In the genomic region with DNA sequence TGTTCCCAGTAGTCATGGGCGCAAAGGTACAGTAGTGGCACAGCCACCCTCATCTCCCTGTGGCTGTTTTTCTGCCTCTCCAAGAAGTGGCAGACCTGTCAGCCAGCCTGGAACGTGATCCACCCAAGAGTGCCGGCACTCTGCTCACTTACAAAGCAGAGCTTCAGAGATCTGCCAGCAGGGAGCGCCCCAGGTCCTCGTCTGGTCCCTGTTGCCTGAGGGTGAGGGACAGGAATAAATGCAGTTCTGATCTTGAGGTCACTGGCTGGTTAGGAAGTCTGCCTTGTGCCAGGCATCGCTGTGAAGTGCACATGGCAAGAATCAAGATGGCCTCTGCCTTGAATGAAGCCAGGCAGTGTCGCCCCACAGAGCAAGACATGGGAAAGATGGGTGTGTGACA, we compare ENCODE assay signal across 8 mouse cellular contexts. TPM values are rescaled to one million over a fixed set of nuclear protein-coding genes. Genes with fewer than 3 reads are reported as not detected.
A peak's percentile ranks its signal among the peaks of the same experiment; 100 is the strongest.
DNase-seq lines count a peak whose midpoint lies in the region; ATAC-seq and TF ChIP-seq lines count a peak whose summit lies in the region.

No protein-coding gene starts in this region.

- H3K4me3 ChIP-seq in hindbrain, embryonic 10.5 days, result no peak overlapping the region
- no peak overlapping the region for H3K4me3 ChIP-seq in hindbrain, embryonic 13.5 days
- no peak overlapping the region for H3K4me3 ChIP-seq in ES-Bruce4 (ENCODE audit: low read depth, low read length)

- peaks cover 45% of the 10 kb centered on the region for H3K36me3 ChIP-seq in hindbrain, embryonic 10.5 days
- peaks cover 33% of the 10 kb centered on the region for H3K36me3 ChIP-seq in hindbrain, embryonic 13.5 days
- no peaks in the 10 kb centered on the region for H3K36me3 ChIP-seq in ES-Bruce4 (ENCODE audit: control insufficient read depth, insufficient read depth, low read length, poor library complexity, severe bottlenecking)

- peak; percentile 44 for DNase-seq in hindbrain, embryonic 10.5 days (ENCODE audit: low spot score)
- DNase-seq in cerebellum, adult 18-20 months, result peak; percentile 46 to 55
- DNase-seq in gastrocnemius, postnatal 10 days, result peak; percentile 80
- peak; percentile 56 to 65 for DNase-seq in left cerebral cortex, adult 18-20 months (ENCODE audit: low spot score in 2 of 2)
- DNase-seq in urinary bladder, postnatal 25 days (ENCODE audit: low spot score), result peak; percentile 36

- WGBS in hindbrain, embryonic 10.5 days, result 55% methylated on average over 7 of the region's 7 CpGs
- WGBS in hindbrain, embryonic 13.5 days, result 63% methylated on average over 7 of the region's 7 CpGs

- H3K4me1 ChIP-seq in hindbrain, embryonic 10.5 days (replicated peaks), result no peaks in the 10 kb centered on the region
- H3K4me1 ChIP-seq in hindbrain, embryonic 13.5 days (replicated peaks), result peaks cover 2% of the 10 kb centered on the region
- H3K4me1 ChIP-seq in ES-Bruce4 (ENCODE audit: control insufficient read depth, insufficient read depth, low read length), result no peaks in the 10 kb centered on the region

- H3K27me3 ChIP-seq in hindbrain, embryonic 10.5 days (ENCODE audit: insufficient read depth, poor library complexity, severe bottlenecking), result no peaks in the 10 kb centered on the region
- H3K27me3 ChIP-seq in hindbrain, embryonic 13.5 days, result no peaks in the 10 kb centered on the region
- H3K27me3 ChIP-seq in ES-Bruce4 (ENCODE audit: control insufficient read depth, insufficient read depth, low read length, poor library complexity, severe bottlenecking), result no peaks in the 10 kb centered on the region

- no peaks in the 10 kb centered on the region for H3K9me3 ChIP-seq in hindbrain, embryonic 10.5 days
- no peaks in the 10 kb centered on the region for H3K9me3 ChIP-seq in hindbrain, embryonic 13.5 days
- H3K9me3 ChIP-seq in ES-Bruce4 (replicated peaks; ENCODE audit: control insufficient read depth, insufficient read depth, low read length, poor library complexity, severe bottlenecking), result no peaks in the 10 kb centered on the region

- ATAC-seq in hindbrain, embryonic 13.5 days (ENCODE audit: low FRiP score), result no peak
- 0 out of 2 replicates have a peak, but pooled peaks have one; percentile 25 for ATAC-seq in monocyte, adult 5-6 weeks (replicated peaks; ENCODE audit: insufficient number of reproducible peaks, low FRiP score, low TSS enrichment, poor library complexity, severe bottlenecking)

- H3K27ac ChIP-seq in hindbrain, embryonic 10.5 days, result no peak overlapping the region
- H3K27ac ChIP-seq in hindbrain, embryonic 13.5 days, result no peak overlapping the region
- no peak overlapping the region for H3K27ac ChIP-seq in ES-Bruce4 (ENCODE audit: insufficient read depth, low read length)

- no peak for TF ChIP-seq EP300 in ES-Bruce4 (IDR thresholded peaks at IDR 0.05; ENCODE audit: insufficient read depth, low read depth, low read length)

- H3K9ac ChIP-seq in hindbrain, embryonic 13.5 days, result no peak overlapping the region
- H3K9ac ChIP-seq in ES-Bruce4 (ENCODE audit: low read depth, poor library complexity, severe bottlenecking), result no peak overlapping the region

- peak; percentile 66 for TF ChIP-seq CTCF in ES-Bruce4 (IDR thresholded peaks at IDR 0.05; ENCODE audit: low read depth, low read length)

- H3K4me2 ChIP-seq in hindbrain, embryonic 13.5 days, result no peak overlapping the region

- TF ChIP-seq POLR2A in ES-Bruce4 (IDR thresholded peaks at IDR 0.05; ENCODE audit: insufficient read depth, low read length), result no peak

RNA-seq across cellular contexts. Expression of a gene that starts 11.4 kb away (rescaled TPM):
- polyA plus RNA-seq in hindbrain, embryonic 10.5 days (2016; fragmentation: Nextera tagmentation; extraction: Ambion mirVana), result 0.06 and 0.13 TPM in 2 replicates
- polyA plus RNA-seq in hindbrain, embryonic 13.5 days (2015; fragmentation: Nextera tagmentation; extraction: Ambion mirVana), result 0.47 and 0.60 TPM in 2 replicates
- polyA plus RNA-seq in ES-Bruce4 (2011; ENCODE audit: insufficient read depth, insufficient read length, low read depth, missing spikeins), result not detected in 2 replicates
- total RNA-seq in gastrocnemius, postnatal 10 days (2021), result 1 to 10 TPM; 2.0 to 2.5 TPM
- total RNA-seq in left cerebral cortex, adult 18-20 months (2021), result 10 to 100 TPM in 1 of 2 experiments, 1 to 10 TPM in 1; 8.3 to 10.4 TPM
- 0.29 to 0.96 TPM (median 0.49 TPM) in 3 replicates for total RNA-seq in monocyte, adult 5-6 weeks (2017)
